Mouse (Mus musculus): ENCODE results near the gene Wfdc12.

DNA sequence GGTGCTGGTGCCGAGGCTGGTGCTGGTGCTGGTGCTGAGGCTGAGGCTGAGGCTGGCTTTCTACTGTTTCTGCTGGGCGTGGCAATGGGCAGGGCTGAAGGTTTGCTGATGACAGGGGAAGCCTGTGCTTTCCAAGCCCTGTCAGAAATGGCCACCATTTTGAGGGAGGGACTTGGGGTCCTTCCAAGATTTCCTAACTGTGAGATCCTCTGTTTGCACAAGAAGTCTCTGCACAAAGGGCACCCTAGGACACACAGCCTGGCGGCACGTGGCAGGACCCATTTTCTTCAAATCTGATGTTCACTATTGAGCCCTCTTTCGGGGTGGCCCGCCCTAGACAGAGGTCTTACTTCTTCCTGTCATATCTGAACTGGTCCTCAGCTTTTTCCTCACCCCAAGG is at the start of gene Wfdc12:
- TF ChIP-seq CTCF (IDR thresholded peaks at IDR 0.05), result no peak
- TF ChIP-seq EP300 (IDR thresholded peaks at IDR 0.05), result no peak
